Mouse (Mus musculus): ENCODE results near the gene U2af1l4.

Gene U2af1l4

GRCm38 (mm10) chr7:30588676-30589434, 25.8 kb downstream of the U2af1l4 start, which contains the start of gene Kmt2b:
Kmt2b (minus strand) TSS chr7:30588726.
- DNase-seq: peak; percentile 96 to 98

GRCm38 (mm10) chr7:30589435-30590301, 26.6 kb downstream of the U2af1l4 start:
- DNase-seq: peak; percentile 86 to 91

- no peak for DNase-seq
Observed at GRCm38 (mm10) chr7:30590927-30591604, 28.0 kb downstream of the U2af1l4 start.

- no peak for DNase-seq
Observed at GRCm38 (mm10) chr7:30591605-30591951, 28.5 kb downstream of the U2af1l4 start.

- DNase-seq: no peak
Observed at GRCm38 (mm10) chr7:30592772-30593423, 29.8 kb downstream of the U2af1l4 start.

GRCm38 (mm10) chr7:30593579-30594509, 30.7 kb downstream of the U2af1l4 start:
- DNase-seq: no peak

- no peak for DNase-seq
Observed at GRCm38 (mm10) chr7:30594510-30595024, 31.5 kb downstream of the U2af1l4 start.

GRCm38 (mm10) chr7:30596093-30596492, 33.0 kb downstream of the U2af1l4 start:
- no peak for DNase-seq

GRCm38 (mm10) chr7:30596811-30597210, 33.7 kb downstream of the U2af1l4 start:
- DNase-seq: no peak

GRCm38 (mm10) chr7:30598786-30599185, 35.7 kb downstream of the U2af1l4 start, which contains the start of gene Zbtb32:
Zbtb32 (minus strand) TSS chr7:30598909.
- no peak for DNase-seq

GRCm38 (mm10) chr7:30599933-30600353, 36.8 kb downstream of the U2af1l4 start:
- peak; percentile 95 to 98 for DNase-seq

- DNase-seq: peak in 1 of 2 experiments; percentile 54
Observed at GRCm38 (mm10) chr7:30600651-30601050, 37.5 kb downstream of the U2af1l4 start.

- DNase-seq: no peak
Observed at GRCm38 (mm10) chr7:30602583-30602982, 39.5 kb downstream of the U2af1l4 start.

GRCm38 (mm10) chr7:30604424-30604823, 41.3 kb downstream of the U2af1l4 start:
- DNase-seq: no peak

- DNase-seq: no peak
Observed at GRCm38 (mm10) chr7:30604944-30605343, 41.8 kb downstream of the U2af1l4 start.

- peak; percentile 60 to 77 for DNase-seq
Observed at GRCm38 (mm10) chr7:30607706-30608309, 44.7 kb downstream of the U2af1l4 start.

- no peak for DNase-seq
Observed at GRCm38 (mm10) chr7:30608476-30608875, 45.4 kb downstream of the U2af1l4 start.

GRCm38 (mm10) chr7:30610043-30610442, 46.9 kb downstream of the U2af1l4 start:
- no peak for DNase-seq

- DNase-seq: no peak
Observed at GRCm38 (mm10) chr7:30612654-30613402, 49.7 kb downstream of the U2af1l4 start, which contains the start of gene Upk1a. Upk1a (minus strand) TSS chr7:30612847.

All from cerebellum, postnatal 25 days (tissue).